Mouse (Mus musculus): Measurements from ENCODE around the gene Klhl8. TPM values are rescaled to one million over a fixed set of nuclear protein-coding genes. Genes with fewer than 3 reads are reported as not detected.

The Klhl8 gene
- polyA plus RNA-seq (2014; fragmentation: Illumina TruSeq; extraction: RNeasy Lipid Tissue Mini Kit (QIAGEN cat#74804); ENCODE audit: low read depth, low replicate concordance) = 6.2 TPM

GRCm38 (mm10) chr5:103910748-103911409 lies at the start of gene Klhl8:
TSS of gene Klhl8 (minus strand) at chr5:103911259.

Other genes starting within 250 kb of the Klhl8 start
- gene Aff1, start 218.9 kb downstream of the Klhl8 start, polyA plus RNA-seq (2014; fragmentation: Illumina TruSeq; extraction: RNeasy Lipid Tissue Mini Kit (QIAGEN cat#74804); ENCODE audit: low read depth, low replicate concordance) = 2.2 TPM
- 0.27 TPM for gene Hsd17b13, start 66.2 kb upstream of the Klhl8 start, polyA plus RNA-seq (2014; fragmentation: Illumina TruSeq; extraction: RNeasy Lipid Tissue Mini Kit (QIAGEN cat#74804); ENCODE audit: low read depth, low replicate concordance)
- gene Hsd17b11, start 110.7 kb upstream of the Klhl8 start, polyA plus RNA-seq (2014; fragmentation: Illumina TruSeq; extraction: RNeasy Lipid Tissue Mini Kit (QIAGEN cat#74804); ENCODE audit: low read depth, low replicate concordance) = 13.9 TPM
- 30.2 TPM for gene Nudt9, start 135.0 kb upstream of the Klhl8 start, polyA plus RNA-seq (2014; fragmentation: Illumina TruSeq; extraction: RNeasy Lipid Tissue Mini Kit (QIAGEN cat#74804); ENCODE audit: low read depth, low replicate concordance)
- 1.4 TPM for gene Gm17660, start 166.3 kb upstream of the Klhl8 start, polyA plus RNA-seq (2014; fragmentation: Illumina TruSeq; extraction: RNeasy Lipid Tissue Mini Kit (QIAGEN cat#74804); ENCODE audit: low read depth, low replicate concordance)
- 34.7 TPM for gene Sparcl1, start 202.5 kb upstream of the Klhl8 start, polyA plus RNA-seq (2014; fragmentation: Illumina TruSeq; extraction: RNeasy Lipid Tissue Mini Kit (QIAGEN cat#74804); ENCODE audit: low read depth, low replicate concordance)

All from testis, adult 10 weeks (tissue).